Mouse (Mus musculus) small intestine, adult 2 months (tissue): Measurements from ENCODE around the gene Slc30a9. TPM values are rescaled to one million over a fixed set of nuclear protein-coding genes. Genes with fewer than 3 reads are reported as not detected.

Experiments
- H3K27ac ChIP-seq: fragments of 200-500 bp; 2 replicates; pipeline ENCODE4 v1.5.1; 2012; ENCODE audit warnings: low read depth, low read length, control low read depth, inconsistent platforms; ENCODE audit not compliant: insufficient read depth
- H3K27me3 ChIP-seq: fragments of 200-500 bp; 2 replicates; pipeline ENCODE4 v1.6.1; 2012; ENCODE audit warnings: mild to moderate bottlenecking, moderate library complexity, low read length, inconsistent platforms; ENCODE audit not compliant: control insufficient read depth, insufficient read depth
- H3K36me3 ChIP-seq: fragments of 200-500 bp; 2 replicates; pipeline ENCODE4 v1.6.1; 2012; ENCODE audit warnings: mild to moderate bottlenecking, low read length, control low read depth, inconsistent platforms; ENCODE audit not compliant: control insufficient read depth, insufficient read depth
- H3K4me1 ChIP-seq: fragments of 200-500 bp; 2 replicates; pipeline ENCODE4 v1.6.1; 2012; ENCODE audit warnings: low read length, inconsistent platforms, mixed read lengths; ENCODE audit not compliant: control insufficient read depth, insufficient read depth, insufficient read length
- H3K4me3 ChIP-seq: fragments of 200-500 bp; 2 replicates; pipeline ENCODE4 v1.5.1; 2012; ENCODE audit warnings: low read depth, mild to moderate bottlenecking, control low read depth, inconsistent platforms, low read length, moderate library complexity
- CTCF ChIP-seq: fragments of 200-500 bp; IDR thresholded peaks from 2 replicates; pipeline ENCODE4 v1.5.1; 2012; ENCODE audit warnings: low read depth, mild to moderate bottlenecking, control low read depth, inconsistent platforms, low read length, moderate library complexity, mixed read lengths; ENCODE audit not compliant: insufficient replicate concordance, insufficient read length; ENCODE audit errors: extremely low read depth
- POLR2A ChIP-seq: fragments of 200-500 bp; IDR thresholded peaks from 2 replicates; pipeline ENCODE4 v1.6.1; 2012; ENCODE audit warnings: low read depth, mild to moderate bottlenecking, control low read depth, inconsistent platforms, low read length, moderate library complexity
- WGBS: fragments of 180-500 bp; shearing (Covaris S2); methylation state at CpG from one replicate; pipeline ENCODE4 v1.1.7; 2018; 5-methylcytosine and 5-hydroxymethylcytosine counted together
- polyA plus RNA-seq: library from polyadenylated mRNA; depleted of rRNA; stranded (reverse); fragments of >200 nt; gene quantifications from 2 replicates; pipeline ENCODE4 v1.2.3, GENCODE M21; 2012

The Slc30a9 gene
- polyA plus RNA-seq, 1 experiment = 13.7 TPM

GRCm38 (mm10) chr5:67377044-67377621, 70.4 kb downstream of the Slc30a9 start:
- WGBS = 67% methylated on average over 8 of the region's 8 CpGs
- H3K36me3 ChIP-seq = no peaks in the 10 kb centered on the region
- H3K4me3 ChIP-seq = no peak overlapping the region
- TF ChIP-seq POLR2A = no peak
- no peaks in the 10 kb centered on the region for H3K4me1 ChIP-seq
- no peak overlapping the region for H3K27ac ChIP-seq
- H3K27me3 ChIP-seq = no peaks in the 10 kb centered on the region

GRCm38 (mm10) chr5:67381690-67382089, 74.9 kb downstream of the Slc30a9 start:
- TF ChIP-seq POLR2A = no peak
- TF ChIP-seq CTCF = no peak
- no peak overlapping the region for H3K4me3 ChIP-seq
- no peaks in the 10 kb centered on the region for H3K27me3 ChIP-seq
- H3K36me3 ChIP-seq = no peaks in the 10 kb centered on the region
- 88% methylated on average over 2 of the region's 2 CpGs for WGBS
- H3K4me1 ChIP-seq = no peaks in the 10 kb centered on the region
- H3K27ac ChIP-seq = no peak overlapping the region

GRCm38 (mm10) chr5:67382556-67382955, 75.8 kb downstream of the Slc30a9 start:
- 81% methylated on average over 7 of the region's 7 CpGs for WGBS
- no peaks in the 10 kb centered on the region for H3K27me3 ChIP-seq
- H3K4me1 ChIP-seq = no peaks in the 10 kb centered on the region
- H3K4me3 ChIP-seq = no peak overlapping the region
- no peaks in the 10 kb centered on the region for H3K36me3 ChIP-seq
- no peak overlapping the region for H3K27ac ChIP-seq
- TF ChIP-seq CTCF (no peak), POLR2A (no peak)

GRCm38 (mm10) chr5:67393951-67394350, 87.2 kb downstream of the Slc30a9 start:
- WGBS = 66% methylated on average over 6 of the region's 6 CpGs
- Histone ChIP-seq H3K4me1 (no peaks in the 10 kb centered on the region), H3K36me3 (no peaks in the 10 kb centered on the region), H3K27me3 (no peaks in the 10 kb centered on the region), H3K27ac (no peak overlapping the region), H3K4me3 (no peak overlapping the region)
- no peak for TF ChIP-seq POLR2A
- TF ChIP-seq CTCF = no peak

- WGBS = 80% methylated on average over 11 of the region's 11 CpGs
- Histone ChIP-seq H3K27ac (no peak overlapping the region), H3K4me3 (no peak overlapping the region), H3K36me3 (no peaks in the 10 kb centered on the region), H3K27me3 (no peaks in the 10 kb centered on the region), H3K4me1 (no peaks in the 10 kb centered on the region)
- TF ChIP-seq POLR2A = no peak
- TF ChIP-seq CTCF = no peak
Measured at GRCm38 (mm10) chr5:67395211-67395851, 88.6 kb downstream of the Slc30a9 start.

GRCm38 (mm10) chr5:67397186-67397585, 90.4 kb downstream of the Slc30a9 start:
- 91% methylated on average over 14 of the region's 14 CpGs for WGBS
- Histone ChIP-seq H3K4me1 (peaks cover 3% of the 10 kb centered on the region; the same call in 1 of the 2 replicates), H3K27me3 (no peaks in the 10 kb centered on the region), H3K36me3 (no peaks in the 10 kb centered on the region), H3K4me3 (no peak overlapping the region), H3K27ac (no peak overlapping the region)
- TF ChIP-seq CTCF (no peak), POLR2A (no peak)

- 76% methylated on average over 28 of the region's 28 CpGs for WGBS
- H3K36me3 ChIP-seq = no peaks in the 10 kb centered on the region
- TF ChIP-seq CTCF = no peak
- no peak for TF ChIP-seq POLR2A
- no peak overlapping the region for H3K4me3 ChIP-seq
- peaks cover 3% of the 10 kb centered on the region; the same call in 1 of the 2 replicates for H3K4me1 ChIP-seq
- no peak overlapping the region for H3K27ac ChIP-seq
- no peaks in the 10 kb centered on the region for H3K27me3 ChIP-seq
Measured at GRCm38 (mm10) chr5:67399876-67400607, 93.3 kb downstream of the Slc30a9 start.
